Mouse (Mus musculus) ES-E14 (cell line): ENCODE data around the gene Fdxr.

Experiments used
- ZC3H11A ChIP-seq: IDR thresholded peaks from 2 replicates; pipeline ENCODE4 v1.6.1; 2012; ENCODE audit warnings: low read depth, mild to moderate bottlenecking, inconsistent platforms, low read length, borderline replicate concordance
- ZNF384 ChIP-seq: IDR thresholded peaks from 2 replicates; pipeline ENCODE4 v1.6.1; 2012; ENCODE audit warnings: low read depth, low read length, inconsistent platforms

- no peak for TF ChIP-seq ZNF384
- no peak for TF ChIP-seq ZC3H11A
Observed at GRCm38 (mm10) chr11:115289885-115290284, 13.0 kb upstream of the Fdxr start.
